Mouse (Mus musculus) T-helper 17 cell (primary cell): ENCODE measurements around the gene Tiam1.

Source experiments
- in situ Hi-C, 2 experiments: fragments of 300-600 bp; cut with MboI, MseI; formaldehyde crosslinking; loops; 1 replicate in 1 of 2; 2 replicates in 1 of 2; pipeline ENCODE4 v1.15.1; 2025; ENCODE audit warnings: high pct_unique_total_duplicates in 2 of 2

The Tiam1 gene

DNA sequence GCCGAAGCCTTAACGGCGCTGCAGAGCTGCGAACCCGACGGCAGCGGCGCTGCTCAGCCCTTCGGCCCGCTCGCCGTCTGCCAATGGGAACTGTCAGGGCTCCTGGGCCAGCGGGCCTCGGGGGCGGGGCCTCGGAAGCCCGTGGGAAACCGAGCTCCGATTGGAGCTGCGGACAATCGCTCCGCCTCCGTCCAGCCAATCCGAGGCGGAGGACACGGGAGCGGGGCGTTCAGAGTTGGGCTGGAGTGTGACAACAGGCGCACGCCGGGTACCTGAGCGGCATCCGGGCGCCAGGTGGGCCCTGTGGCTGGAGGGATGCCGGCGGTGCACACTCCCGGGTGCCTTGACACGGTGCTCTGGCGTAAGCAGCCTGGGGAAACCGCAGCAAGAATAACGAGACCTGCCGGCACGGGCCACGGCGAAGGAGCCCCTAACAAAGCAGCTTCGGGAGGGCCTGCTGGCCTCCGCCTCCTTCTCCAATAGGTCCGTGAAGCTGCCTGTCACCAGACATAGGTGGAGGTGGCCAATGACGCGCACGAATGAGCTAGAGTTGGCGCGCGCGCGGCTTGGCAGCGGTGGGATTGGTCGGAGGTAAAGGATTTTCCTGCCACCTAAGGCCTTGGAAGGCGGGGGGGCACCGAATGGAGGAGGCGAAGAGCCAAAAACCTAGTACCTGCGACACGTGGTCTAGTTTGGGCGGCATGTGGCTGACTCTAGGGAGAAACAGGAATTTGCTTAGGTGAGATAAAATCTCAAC is at the start of gene Tiam1:
Tiam1 (minus strand) TSS at position 10 of the 757 bp plus-strand sequence.
- in situ Hi-C loops: no loop called here

DNA sequence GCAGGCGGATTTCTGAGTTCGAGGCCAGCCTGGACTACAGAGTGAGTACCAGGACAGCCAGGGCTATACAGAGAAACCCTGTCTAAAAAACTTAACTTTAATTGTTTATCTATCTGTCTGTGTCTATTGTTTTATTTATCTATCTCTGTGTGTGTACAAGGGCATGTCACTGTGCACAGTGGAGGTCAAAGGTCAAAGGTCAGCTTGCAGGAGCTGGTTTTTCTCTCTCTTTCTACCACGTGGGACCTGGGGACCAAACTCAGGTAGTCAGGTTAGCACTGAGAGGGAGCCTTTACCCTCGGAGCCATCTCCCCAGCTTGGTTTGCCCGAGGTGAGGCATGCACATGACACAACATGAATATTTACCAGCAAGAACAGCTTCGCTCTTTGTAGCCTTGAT is 47.7 kb upstream of the Tiam1 start:
- in situ Hi-C loops: loop anchor here in 1 of 2 experiments (25.0 kb wide), 1 partner anchor 354 kb away; no protein-coding TSS in a partner anchor

DNA sequence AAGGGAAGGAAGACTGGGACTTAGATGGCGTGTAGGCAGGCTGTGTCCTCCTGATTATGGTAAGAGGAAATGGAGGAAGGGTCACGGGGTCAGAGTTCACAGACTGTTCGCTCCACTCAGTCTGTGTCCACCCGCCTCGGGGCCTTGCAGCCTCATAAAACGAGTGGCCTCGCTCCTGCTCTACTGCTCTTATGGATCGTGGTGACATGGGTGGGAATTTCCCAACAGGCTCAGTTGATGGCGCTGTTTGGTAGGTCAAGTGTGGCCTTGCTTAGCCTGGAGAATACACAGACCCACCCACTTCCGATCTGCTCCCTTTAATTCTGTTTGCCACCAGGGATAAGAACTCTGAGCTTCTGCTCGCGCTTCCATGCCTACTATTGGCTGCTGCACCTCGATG is 43.9 kb upstream of the Tiam1 start:
- in situ Hi-C loops: loop anchor here in 1 of 2 experiments (5.0 to 25.0 kb wide), 2 partner anchors 350 to 415 kb away; no protein-coding TSS in a partner anchor

DNA sequence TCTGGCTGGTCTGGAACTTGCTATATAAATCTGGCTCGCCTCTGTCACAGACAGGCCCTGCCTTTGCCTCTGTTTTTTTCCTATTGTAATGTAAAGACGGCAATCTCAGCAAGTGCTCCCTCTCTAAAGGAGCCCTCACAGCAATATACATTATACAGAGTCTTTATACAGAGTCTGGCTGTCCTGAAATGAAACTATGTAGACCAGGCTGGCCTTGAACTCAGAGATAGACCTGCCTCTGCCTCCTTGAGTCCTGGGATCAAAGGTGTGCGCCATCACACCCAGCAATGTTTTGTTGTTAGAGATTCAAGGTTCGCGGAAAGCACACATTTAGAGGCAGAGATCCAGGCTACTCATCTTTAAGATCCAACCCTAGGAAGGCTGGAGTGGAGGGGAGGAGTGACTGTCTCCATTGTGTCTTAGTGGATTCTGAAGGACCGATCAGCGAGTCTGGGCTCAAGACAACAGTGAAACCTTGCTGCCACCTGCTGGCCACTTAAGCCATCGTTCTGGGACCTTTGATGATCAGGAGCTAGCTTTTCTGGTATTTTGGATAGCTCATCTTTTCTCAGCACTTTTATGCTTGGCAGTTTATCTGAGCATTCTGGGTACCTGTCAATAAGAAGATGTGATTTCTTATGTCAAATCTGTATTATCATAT is 42.5 kb upstream of the Tiam1 start:
- in situ Hi-C loops: loop anchor here in 1 of 2 experiments (5.0 to 25.0 kb wide), 2 partner anchors 349 to 414 kb away; no protein-coding TSS in a partner anchor

DNA sequence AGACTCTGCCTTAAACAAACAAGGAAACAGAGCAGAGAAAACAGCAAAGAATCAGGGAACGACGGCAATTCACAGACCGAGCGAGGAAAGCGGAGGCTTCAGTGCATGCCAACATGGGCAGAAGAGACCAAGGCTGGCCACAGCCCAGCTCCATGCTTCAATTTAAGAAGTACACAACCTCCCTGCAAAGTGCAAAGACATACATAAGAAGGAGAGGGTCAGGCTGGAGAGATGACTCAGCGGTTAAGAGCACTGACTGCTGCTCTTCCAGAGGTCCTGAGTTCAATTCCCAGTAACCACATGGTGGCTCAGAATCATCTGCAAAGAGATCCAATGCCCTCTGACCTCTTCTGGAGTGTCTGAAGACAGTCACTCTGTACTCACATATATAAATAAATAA is 40.6 kb upstream of the Tiam1 start:
- in situ Hi-C loops: loop anchor here in 1 of 2 experiments (25.0 kb wide), 1 partner anchor 347 kb away; no protein-coding TSS in a partner anchor

DNA sequence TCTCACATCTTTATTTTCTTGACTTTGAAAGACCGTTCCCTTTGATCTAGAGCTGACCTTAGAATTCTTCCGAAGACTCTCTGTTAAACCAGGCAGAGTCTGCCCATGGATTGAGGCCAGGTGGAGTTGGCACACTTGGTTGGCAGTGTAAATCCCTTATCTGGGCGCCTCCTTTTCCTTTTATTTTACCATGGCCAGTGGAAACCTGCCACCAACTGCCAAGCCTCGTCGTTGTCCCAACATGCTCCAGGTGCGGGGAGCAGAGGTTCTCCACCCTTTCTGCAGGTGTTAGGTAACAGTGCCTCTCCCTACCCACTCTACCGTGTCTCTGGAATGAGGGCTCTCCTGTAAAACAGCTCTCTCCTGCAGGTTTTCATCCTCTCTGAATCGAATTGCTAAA is 38.1 kb upstream of the Tiam1 start:
- in situ Hi-C loops: loop anchor here in 1 of 2 experiments (25.0 kb wide), 1 partner anchor 344 kb away; no protein-coding TSS in a partner anchor

DNA sequence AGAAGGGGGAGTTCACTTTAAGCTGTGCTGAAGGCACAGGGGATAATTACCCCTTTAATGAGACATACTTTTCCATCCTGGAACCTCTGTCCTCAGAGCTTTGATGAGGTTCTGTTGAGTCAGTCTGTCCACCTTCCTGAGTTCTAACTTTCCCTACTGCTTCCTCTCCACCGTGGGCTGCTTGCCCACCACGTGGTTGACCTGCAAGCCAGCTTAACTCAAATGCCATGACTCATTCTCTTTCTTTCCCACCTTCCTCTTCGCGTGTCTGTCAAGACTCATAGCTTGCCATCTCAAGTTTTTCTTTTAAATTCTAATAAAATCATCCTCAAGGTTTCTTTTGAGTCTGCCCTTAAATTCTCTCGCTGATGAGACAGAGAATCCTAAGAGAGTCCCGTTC is 37.4 kb upstream of the Tiam1 start:
- in situ Hi-C loops: loop anchor here in 1 of 2 experiments (25.0 kb wide), 1 partner anchor 344 kb away; no protein-coding TSS in a partner anchor

DNA sequence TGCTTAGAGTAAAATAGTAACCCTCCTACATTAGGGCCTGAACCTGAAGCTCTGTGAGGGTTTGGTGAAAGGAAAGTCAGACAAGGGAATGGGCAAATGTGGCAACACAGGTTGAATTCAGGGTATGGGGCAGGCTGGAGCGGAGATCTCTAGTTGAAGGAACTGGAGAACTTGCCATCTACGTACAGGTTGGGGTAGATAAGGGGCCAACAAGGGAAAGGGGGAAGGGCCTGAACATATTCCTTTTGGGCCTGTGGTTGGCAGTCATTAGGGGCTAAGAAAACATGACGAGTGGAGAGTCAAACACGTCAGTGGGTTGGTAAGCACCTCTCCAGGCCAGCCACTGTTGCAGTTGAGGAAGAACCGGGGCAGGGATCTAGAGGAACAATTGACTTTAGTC is 36.3 kb upstream of the Tiam1 start:
- in situ Hi-C loops: loop anchor here in 1 of 2 experiments (25.0 kb wide), 1 partner anchor 343 kb away; no protein-coding TSS in a partner anchor

DNA sequence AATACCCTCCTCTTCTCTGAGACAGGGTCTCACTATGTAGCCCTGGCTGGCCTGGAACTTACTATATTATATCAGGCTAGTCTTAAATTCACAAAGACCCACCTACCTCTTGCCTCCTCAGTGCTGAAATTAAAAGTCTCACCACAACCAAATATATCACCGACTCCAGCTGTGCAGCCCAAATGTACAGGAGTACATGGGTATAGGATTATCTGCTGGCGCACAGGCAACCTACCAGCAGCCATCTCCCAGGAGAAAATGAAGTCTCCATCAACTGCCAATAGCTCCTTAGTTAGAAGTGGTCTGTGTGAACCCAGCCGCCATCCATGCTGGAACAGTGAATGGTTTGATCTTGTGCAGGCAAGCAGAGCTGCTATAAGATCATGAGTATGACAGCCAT is 34.8 kb upstream of the Tiam1 start:
- in situ Hi-C loops: loop anchor here in 1 of 2 experiments (25.0 kb wide), 1 partner anchor 341 kb away; no protein-coding TSS in a partner anchor

DNA sequence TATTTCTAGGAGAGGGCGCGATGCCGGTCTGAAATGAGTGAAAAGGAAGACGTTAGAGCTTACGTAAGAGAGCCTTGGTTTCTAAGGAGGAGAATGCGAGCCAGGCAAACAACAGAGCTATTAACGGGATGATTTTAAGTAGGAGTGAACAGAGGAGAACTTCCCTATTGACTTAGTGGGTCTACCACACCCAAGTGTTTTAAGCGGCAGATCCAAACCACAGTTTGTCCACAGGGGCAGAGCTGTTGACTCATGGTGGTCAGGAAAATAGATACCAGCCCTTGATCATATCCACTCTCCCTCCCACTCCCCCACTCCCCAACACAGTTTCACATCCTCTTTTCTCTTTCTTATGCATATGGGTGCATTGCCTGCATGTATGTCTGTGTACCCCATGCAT is 33.9 kb upstream of the Tiam1 start:
- in situ Hi-C loops: loop anchor here in 1 of 2 experiments (25.0 kb wide), 1 partner anchor 340 kb away; no protein-coding TSS in a partner anchor

DNA sequence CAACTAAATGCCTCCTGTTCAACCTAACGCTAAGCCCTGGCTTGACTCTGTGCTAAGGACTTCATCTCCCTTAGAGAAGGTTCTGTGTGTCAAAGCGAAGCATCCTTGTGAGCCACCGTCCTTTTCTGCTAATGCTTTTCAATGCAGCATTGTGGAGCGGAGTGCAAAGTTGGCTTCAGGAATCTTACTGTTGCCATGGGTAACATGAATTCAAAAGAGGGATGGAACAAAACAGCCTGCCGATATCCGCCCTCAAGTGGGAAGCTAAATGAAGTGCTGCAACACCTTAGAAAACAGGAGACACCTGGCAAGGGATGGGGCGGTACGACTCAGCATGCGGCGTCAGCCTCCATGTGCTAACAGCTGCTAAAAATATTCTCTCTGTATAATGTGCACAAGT is 32.9 kb upstream of the Tiam1 start:
- in situ Hi-C loops: loop anchor here in 1 of 2 experiments (25.0 kb wide), 1 partner anchor 339 kb away; no protein-coding TSS in a partner anchor

DNA sequence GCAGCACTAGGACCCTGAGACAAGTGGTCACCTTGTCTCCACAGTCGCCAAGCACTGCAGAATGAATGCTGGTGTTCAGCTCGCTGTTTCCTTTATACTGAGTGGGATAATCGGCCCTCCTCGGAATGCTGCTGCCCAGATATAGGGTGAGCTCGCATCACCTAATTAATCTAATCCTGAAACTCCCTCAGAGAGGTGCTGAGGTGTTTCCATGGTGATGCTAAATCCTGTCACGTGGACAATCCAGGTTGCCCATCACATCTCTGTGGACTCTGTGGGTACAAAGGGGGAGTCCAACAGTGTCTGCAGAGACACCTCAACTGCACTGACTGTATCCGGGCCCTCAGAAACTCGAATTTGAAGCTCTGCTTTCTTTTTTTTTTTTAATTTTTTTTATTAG is 27.8 kb upstream of the Tiam1 start:
- in situ Hi-C loops: loop anchor here (5.0 to 25.0 kb wide), 2 partner anchors 99 to 1884 kb away; partner anchors contain the start of gene Grik1 (in 1 of the 2)

DNA sequence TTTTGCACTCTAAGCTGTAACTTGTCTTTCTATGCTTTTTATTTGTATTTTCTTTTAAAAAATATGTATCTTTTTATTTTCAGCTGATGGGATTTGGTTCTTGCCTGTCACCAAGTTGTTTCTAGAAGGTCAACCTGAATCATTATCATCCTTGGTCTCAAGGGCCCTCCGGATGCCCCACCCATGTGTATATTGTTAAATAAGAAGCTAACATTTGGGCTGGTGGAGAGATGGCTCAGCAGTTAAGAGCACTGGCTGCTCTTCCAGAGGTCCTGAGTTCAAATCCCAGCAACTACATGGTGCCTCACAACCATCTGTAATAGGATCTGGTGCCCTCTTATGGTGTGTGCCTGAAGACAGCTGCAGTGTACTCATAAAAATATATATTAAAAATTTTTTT is 27.1 kb upstream of the Tiam1 start:
- in situ Hi-C loops: loop anchor here (5.0 to 25.0 kb wide), 2 partner anchors 98 to 1883 kb away; partner anchors contain the start of gene Grik1 (in 1 of the 2)

DNA sequence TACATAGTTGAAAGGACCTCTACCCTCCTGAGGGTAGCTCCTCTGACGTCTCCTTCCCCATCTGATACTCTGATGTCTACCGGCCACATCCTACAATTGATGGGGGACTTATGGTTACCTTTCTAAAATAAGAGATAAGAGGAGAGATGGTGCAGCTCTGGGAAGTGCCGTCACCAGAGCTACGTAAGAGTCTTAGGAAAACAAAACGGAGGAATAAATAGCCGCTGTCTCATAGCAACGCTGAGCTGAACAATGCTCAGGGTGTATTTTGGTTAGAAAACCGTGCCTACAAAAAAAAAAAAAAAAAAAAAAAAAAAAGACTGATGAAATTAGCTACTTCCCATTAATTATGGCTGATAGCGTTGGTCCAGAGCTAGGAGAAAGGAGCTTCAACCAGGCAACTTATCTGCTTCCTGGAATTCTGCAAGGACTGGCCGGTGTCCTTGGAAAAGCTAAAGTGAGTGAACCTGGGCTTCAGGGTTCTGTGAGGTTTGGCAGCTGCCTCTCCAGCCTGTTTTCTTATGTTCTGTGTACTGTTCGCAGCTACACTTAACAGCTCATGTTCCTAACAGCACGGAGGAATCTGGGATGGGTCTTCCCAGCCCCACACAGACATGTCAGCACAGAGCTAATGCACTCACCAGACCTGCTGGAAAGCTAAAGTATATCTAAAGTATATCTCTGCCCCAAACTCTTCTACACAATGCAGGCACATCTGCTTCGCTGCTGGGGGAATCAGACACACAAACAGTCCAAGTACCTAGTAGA is 26.5 kb upstream of the Tiam1 start:
- in situ Hi-C loops: loop anchor here (5.0 to 25.0 kb wide), 4 partner anchors 98 to 1883 kb away; partner anchors contain the start of gene Grik1 (in 1 of the 2)

DNA sequence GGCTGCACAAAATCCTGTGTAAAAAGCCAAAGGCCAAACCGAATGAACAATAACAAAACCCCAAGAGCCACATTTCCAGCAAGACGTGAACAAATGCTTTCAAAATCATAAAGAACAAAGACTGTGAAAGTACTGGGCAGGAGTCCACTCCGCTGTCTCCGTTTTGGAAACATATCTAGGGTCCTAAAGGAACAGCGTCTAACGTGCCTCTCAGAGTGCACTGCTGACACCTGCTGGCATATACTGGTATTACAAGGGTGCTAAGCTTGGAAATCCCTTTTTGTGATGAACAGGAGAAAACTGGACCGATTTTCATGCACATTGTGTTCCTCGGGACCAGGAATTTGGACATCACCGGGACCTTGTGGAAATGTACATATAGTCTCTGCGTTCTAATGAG is 24.1 kb upstream of the Tiam1 start:
- in situ Hi-C loops: loop anchor here (5.0 to 25.0 kb wide), 3 partner anchors 223 to 1880 kb away; partner anchors contain the start of gene Grik1 (in 1 of the 2)

DNA sequence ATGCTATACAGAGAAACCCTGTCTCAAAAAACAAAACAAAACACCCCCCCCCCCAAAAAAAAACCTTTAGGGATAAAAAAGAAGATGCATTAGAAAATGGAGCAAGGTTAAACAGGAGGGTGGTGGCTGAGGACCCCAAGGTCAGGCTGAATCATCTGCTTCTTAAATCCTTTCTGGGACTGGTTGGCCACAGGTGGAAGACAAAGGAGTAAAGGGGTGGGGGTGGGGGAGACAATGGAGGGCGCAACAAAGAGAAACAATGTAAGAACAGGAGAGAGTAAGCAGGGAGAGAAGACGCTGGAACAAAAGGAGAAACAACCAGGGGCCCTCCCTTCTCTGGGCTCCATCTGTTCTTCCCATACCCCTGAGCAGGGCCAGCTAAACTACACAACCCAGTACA is 21.9 kb upstream of the Tiam1 start:
- in situ Hi-C loops: loop anchor here (5.0 to 25.0 kb wide), 3 partner anchors 221 to 1878 kb away; partner anchors contain the start of gene Grik1 (in 1 of the 2)

DNA sequence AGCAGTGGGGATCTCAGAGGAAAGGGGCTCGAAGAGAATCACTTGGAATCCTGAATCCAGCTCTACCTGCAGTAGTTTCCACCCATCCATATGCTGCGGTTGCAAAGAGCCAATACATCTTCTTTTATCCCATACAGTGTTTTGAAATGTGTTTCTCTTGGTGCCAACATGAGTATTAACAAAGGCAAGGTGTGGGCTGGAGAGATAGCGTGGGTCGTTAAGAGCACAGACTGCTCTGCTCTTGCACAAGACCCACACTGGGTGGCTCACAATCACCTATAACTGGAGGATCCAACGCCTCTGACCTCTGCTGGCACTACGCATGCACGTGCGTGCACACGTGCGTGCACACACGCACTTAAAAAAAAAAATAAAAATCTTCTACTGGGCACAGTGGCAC is 21.4 kb upstream of the Tiam1 start:
- in situ Hi-C loops: loop anchor here (5.0 to 25.0 kb wide), 5 partner anchors 220 to 1878 kb away; partner anchors contain the start of gene Grik1 (in 1 of the 2)

DNA sequence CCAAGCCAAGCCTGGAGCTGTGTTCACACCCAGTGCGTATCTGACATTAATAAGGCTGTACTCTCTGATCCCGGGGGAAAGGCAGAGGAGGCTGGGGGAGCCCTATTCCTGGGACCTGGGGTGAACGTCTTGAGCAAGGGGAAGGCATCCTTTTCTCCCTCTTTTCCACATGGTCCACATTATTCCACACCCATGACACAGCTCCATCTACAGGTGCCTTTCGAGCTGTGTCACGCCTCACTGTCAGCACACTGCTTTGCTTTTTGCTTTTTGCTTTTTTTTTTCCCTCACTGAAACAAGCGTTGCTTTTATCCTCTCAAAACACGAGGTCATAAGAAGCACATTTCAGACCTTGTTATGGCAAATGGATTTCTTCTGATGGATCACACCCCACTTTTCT is 11.5 kb upstream of the Tiam1 start:
- in situ Hi-C loops: loop anchor here in 1 of 2 experiments (10.0 to 25.0 kb wide), 2 partner anchors 560 to 1868 kb away; partner anchors contain the start of gene Grik1

DNA sequence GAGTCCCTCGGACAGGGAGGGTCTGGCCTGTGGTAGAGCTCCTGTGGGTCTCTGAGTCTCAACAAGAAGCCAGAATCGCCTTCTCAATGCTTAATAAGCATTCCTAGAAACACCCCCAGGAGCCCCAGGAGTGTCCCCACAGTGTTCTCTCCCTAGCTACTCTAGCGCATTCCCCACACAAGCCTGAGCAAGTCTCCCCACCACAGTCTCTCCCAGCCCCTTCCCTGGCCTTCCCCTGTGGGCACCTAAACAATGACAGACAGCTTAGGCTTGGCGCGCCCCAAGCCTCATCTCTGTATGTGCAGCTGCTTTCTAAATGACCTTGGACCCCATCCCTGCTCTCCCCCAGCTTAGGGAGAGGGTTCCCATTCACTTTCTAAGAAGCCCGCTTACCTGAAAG is 7.3 kb upstream of the Tiam1 start:
- in situ Hi-C loops: loop anchor here in 1 of 2 experiments (10.0 to 25.0 kb wide), 2 partner anchors 564 to 1864 kb away; partner anchors contain the start of gene Grik1

DNA sequence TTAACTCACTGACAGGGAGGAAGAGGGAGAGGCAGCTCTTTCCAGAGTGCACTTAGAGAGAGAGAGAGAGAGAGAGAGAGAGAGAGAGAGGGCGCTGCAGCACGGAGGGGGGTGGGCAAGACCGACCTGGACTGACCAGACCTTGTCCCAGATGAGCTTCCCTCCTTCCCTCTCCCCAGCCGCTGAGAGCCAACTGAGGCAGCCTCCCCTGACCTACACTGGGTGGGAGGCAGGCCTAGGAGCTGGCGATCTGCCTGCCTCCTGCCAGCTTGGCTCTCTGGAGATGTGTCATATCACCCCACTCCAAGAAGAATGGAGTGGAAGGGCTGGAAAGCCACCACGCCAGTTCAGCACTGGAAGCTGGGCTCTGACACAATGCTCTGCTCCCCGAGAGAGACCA is 6.6 kb upstream of the Tiam1 start:
- in situ Hi-C loops: loop anchor here in 1 of 2 experiments (10.0 to 25.0 kb wide), 2 partner anchors 565 to 1863 kb away; partner anchors contain the start of gene Grik1
